Mouse (Mus musculus) stomach, embryonic 15.5 days (tissue): Measurements from ENCODE around the gene Elob. TPM values are rescaled to one million over a fixed set of nuclear protein-coding genes. Genes with fewer than 3 reads are reported as not detected.

ENCODE experiments used
- ATAC-seq: fragments of 200-750 bp; cut with Nextera tagmentation; 2 replicates; pipeline ENCODE4 v1.8.0; 2017; ENCODE audit warnings: low read depth, moderate number of reproducible peaks, moderate TSS enrichment; ENCODE audit not compliant: insufficient read depth, low FRiP score
- H3K27ac ChIP-seq: fragments of 300-500 bp; sonication (generic); 2 replicates; pipeline ENCODE4 v1.5.1; 2015; ENCODE audit warnings: mild to moderate bottlenecking, inconsistent platforms
- H3K27me3 ChIP-seq: fragments of 300-500 bp; sonication (generic); replicated peaks from 2 replicates; pipeline ENCODE4 v1.6.1; 2015; ENCODE audit warnings: inconsistent platforms
- H3K36me3 ChIP-seq: fragments of 300-500 bp; sonication (generic); 2 replicates; pipeline ENCODE4 v1.6.1; 2015; ENCODE audit warnings: inconsistent platforms
- H3K4me1 ChIP-seq: fragments of 300-500 bp; sonication (generic); 2 replicates; pipeline ENCODE4 v1.6.1; 2015; ENCODE audit warnings: inconsistent platforms
- H3K4me2 ChIP-seq: fragments of 300-500 bp; sonication (generic); 2 replicates; pipeline ENCODE4 v1.6.1; 2015; ENCODE audit warnings: mild to moderate bottlenecking, inconsistent platforms
- H3K4me3 ChIP-seq: fragments of 300-500 bp; sonication (generic); replicated peaks from 2 replicates; pipeline ENCODE4 v1.5.1; 2015; ENCODE audit warnings: inconsistent platforms
- H3K9ac ChIP-seq: fragments of 300-500 bp; sonication (generic); 2 replicates; pipeline ENCODE4 v1.6.1; 2015; ENCODE audit warnings: inconsistent platforms
- H3K9me3 ChIP-seq: fragments of 300-500 bp; sonication (generic); 2 replicates; pipeline ENCODE4 v1.6.1; 2016; ENCODE audit warnings: inconsistent platforms
- WGBS: fragments of 180-500 bp; shearing (Covaris S2); methylation state at CpG from one replicate; pipeline ENCODE4 v1.1.7; 2015; 5-methylcytosine and 5-hydroxymethylcytosine counted together
- polyA plus RNA-seq: library from polyadenylated mRNA; unstranded; fragments of >200 nt; fragmentation: Nextera tagmentation; extraction: Ambion mirVana; gene quantifications from 2 replicates; pipeline ENCODE4 v1.2.1, GENCODE M21; 2015

Gene Elob
- polyA plus RNA-seq, 1 experiment from 2014 or later = 1,022 TPM

DNA sequence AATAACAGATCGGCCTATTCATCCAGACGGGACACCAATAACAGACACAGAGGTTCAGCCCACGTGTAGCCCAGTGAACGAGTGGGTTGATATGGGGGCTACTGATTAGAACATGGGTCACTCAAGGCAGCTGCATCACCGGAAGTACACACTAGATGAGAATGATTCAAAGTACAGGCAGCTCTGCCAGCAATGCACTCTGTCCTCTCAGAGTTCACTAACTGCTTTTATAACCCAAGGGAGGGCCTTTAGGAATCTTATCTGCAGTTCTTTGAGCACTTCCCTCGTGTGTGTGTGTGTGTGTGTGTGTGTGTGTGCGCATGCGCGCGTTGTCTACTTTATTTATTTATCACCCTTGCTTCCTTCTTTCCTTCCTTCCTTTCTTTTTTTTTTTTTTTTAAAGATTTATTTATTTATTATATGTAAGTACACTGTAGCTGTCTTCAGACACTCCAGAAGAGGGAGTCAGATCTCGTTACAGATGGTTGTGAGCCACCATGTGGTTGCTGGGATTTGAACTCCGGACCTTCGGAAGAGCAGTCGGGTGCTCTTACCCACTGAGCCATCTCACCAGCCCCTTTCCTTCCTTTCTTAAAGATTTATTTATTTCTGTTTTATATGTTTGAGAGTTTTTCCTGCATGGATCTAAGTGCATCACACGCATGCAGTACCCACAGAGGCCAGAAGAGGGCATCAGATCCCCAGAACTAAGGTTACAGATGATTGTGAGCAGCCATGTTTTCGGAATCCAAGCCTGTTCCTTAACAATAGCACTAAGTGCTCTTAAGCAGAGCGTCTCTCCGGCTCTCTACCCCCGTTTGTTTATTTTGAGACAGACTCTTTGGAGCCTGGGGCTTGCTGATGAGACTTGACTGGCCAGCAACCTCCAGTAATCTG, 22.2 kb upstream of the Elob start:
- Histone ChIP-seq H3K36me3 (no peaks in the 10 kb centered on the region), H3K27ac (no peak overlapping the region), H3K4me2 (no peak overlapping the region), H3K9me3 (no peaks in the 10 kb centered on the region), H3K4me3 (no peak overlapping the region), H3K9ac (no peak overlapping the region), H3K27me3 (no peaks in the 10 kb centered on the region), H3K4me1 (no peaks in the 10 kb centered on the region)
- ATAC-seq = no peak
- 56% methylated on average over 19 of the region's 19 CpGs for WGBS

DNA sequence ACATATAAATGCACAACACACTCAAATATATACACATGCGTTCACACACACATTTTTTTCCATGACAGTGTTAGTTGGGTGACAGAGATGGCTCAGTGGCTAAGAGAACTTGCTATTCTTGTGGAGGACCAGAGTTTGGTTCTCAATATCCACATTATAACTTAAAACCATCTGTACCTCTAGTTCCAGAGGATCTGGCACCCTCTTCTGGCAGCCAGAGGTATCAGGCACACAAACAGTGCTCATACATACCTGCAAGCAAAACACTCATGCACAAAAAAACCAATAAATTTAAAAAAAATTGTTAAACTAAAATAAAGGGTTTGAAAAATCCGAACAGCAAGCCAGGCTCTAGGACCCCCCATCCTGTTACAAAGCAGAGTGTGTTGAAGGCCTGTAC, 21.1 kb upstream of the Elob start:
- Histone ChIP-seq H3K9me3 (no peaks in the 10 kb centered on the region), H3K4me3 (no peak overlapping the region), H3K27me3 (no peaks in the 10 kb centered on the region), H3K9ac (no peak overlapping the region), H3K27ac (no peak overlapping the region), H3K4me1 (no peaks in the 10 kb centered on the region), H3K36me3 (no peaks in the 10 kb centered on the region), H3K4me2 (no peak overlapping the region)
- ATAC-seq = no peak
- WGBS = 54% methylated on average over 2 of the region's 2 CpGs

DNA sequence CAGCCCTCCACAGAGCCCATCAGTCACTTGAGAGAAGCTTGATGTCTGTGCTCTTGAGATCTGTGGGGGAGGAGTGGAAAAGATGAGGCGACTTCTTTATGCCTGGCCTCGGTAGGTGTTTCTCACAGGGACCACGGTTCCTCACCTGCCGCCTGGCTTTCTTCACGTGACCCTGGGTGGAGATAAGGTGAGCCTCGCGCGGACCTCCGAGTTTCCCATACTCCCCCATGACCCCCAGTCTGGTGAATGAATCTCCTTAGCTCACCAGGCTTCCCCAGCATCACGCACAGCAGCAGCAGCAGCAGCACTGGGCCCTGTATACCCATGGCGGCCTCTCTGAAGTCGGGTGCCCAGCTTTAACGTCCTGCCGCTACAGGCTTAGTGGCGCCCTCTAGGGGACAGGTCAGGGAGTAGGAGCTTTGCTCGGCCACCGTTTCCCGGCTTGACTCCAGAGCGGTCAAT, 14.9 kb upstream of the Elob start, which contains the start of the genes Prss32 and Prss41:
TSS of gene Prss32 (plus strand) at position 44 of the 462 bp plus-strand sequence.
TSS of gene Prss41 (minus strand) at position 361 of the 462 bp plus-strand sequence.
- Histone ChIP-seq H3K9ac (no peak within 1 kb of the TSS), H3K4me3 (peak within 1 kb of the TSS; percentile 13; the same call in 1 of the 2 replicates), H3K9me3 (no peaks in the 10 kb centered on the region), H3K27ac (no peak within 1 kb of the TSS), H3K27me3 (no peaks in the 10 kb centered on the region), H3K4me1 (no peaks in the 10 kb centered on the region), H3K36me3 (no peaks in the 10 kb centered on the region), H3K4me2 (peak within 1 kb of the TSS; percentile 36)
- 13% methylated on average over 19 of the region's 19 CpGs for WGBS
- ATAC-seq = peak; percentile 35

DNA sequence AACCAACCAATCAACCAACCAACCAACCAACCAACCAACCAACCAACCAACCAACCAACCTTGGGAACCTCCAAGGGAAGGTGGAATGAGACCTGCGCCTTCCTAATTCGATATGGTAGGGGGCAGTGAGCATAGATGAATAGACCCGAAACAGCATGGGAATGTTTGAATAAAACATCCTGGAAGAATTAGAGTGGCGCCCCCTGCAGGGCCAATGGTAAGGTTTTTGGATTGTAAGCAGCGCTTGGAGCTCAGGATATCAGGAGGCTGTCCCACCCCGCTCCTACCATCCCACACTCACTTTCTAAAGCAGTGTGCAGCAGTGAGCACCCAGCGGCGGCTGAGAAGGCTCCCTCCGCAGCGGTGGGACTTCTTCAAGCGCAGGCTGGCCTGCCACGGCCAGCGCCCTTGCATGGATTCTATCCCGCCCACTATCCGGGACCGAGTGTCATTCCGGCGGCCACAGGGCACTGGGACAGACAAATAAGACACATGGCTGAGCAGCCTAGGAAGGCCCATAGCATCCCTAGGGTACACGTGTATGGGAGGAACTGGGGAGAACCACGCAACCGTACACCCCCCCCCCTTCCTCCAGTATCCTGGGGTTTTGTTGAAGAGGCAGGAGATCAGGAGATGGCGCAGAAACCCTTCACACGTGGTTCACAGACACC, 14.3 kb upstream of the Elob start:
- Histone ChIP-seq H3K27ac (no peak overlapping the region), H3K4me2 (peak overlapping the region; percentile 36), H3K9ac (no peak overlapping the region), H3K27me3 (no peaks in the 10 kb centered on the region), H3K4me3 (no peak overlapping the region; the same call in 1 of the 2 replicates), H3K36me3 (no peaks in the 10 kb centered on the region), H3K9me3 (no peaks in the 10 kb centered on the region), H3K4me1 (no peaks in the 10 kb centered on the region)
- 46% methylated on average over 23 of the region's 23 CpGs for WGBS
- 0 out of 2 replicates have a peak, but pooled peaks have one; percentile 35 for ATAC-seq

DNA sequence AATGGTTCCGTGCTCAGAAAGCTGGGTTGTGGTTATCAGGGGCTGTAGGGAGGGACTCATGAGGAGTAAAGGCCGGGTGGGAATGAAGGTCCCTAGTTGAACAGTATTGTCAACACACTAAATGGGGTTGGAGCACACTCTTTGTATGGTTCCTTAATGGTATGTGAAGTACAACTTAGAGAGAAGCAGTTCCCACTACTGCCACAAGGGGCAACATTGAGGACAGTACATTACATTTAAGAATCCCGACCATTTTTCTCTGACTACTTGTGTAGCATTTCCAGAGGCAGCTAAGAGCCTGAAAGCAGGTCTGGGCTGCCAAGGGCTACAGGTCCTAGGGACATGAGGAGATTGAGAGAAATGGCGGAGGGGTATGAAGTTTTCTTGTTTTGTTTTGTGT, 12.2 kb upstream of the Elob start:
- Histone ChIP-seq H3K4me2 (no peak overlapping the region), H3K4me1 (no peaks in the 10 kb centered on the region), H3K27ac (0 out of 2 replicates have a peak overlapping the region, but pooled peaks have one; percentile 11), H3K27me3 (no peaks in the 10 kb centered on the region), H3K9me3 (no peaks in the 10 kb centered on the region), H3K9ac (no peak overlapping the region), H3K36me3 (no peaks in the 10 kb centered on the region), H3K4me3 (no peak overlapping the region)
- WGBS = 32% methylated on average over 4 of the region's 4 CpGs
- no peak for ATAC-seq

DNA sequence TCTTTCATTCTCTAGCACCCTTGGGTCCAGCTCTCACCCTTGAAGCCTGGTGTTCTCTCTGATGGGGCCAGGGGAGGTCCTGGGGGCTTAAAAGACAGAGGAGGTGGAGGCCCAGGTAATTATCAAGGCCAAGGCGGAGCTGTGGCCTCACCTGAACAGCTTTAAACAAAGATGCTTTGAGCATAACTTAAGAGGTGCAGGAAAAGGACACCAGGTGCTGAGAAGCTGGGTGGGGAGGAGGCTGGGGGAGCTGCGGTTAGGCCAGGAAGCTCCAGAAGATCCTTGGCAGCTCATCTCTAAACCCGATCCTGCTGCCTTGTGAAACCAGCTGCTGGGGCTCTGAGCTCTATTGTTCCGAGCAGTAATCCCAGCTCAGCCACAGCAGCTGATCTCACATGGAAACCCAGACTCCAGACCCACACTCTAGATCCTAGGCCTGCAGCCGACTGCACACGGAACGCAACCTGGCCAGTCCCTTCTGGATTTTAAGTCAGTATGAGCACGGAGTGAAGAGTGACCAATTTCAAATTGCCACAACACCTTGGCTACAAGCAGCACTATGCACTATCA, 7.2 kb upstream of the Elob start, which contains the start of gene Prss33:
TSS of gene Prss33 (minus strand) at position 51 of the 570 bp plus-strand sequence.
- H3K4me3 ChIP-seq = no peak within 1 kb of the TSS
- no peak within 1 kb of the TSS for H3K4me2 ChIP-seq
- ATAC-seq = no peak
- no peaks in the 10 kb centered on the region for H3K9me3 ChIP-seq
- H3K36me3 ChIP-seq = no peaks in the 10 kb centered on the region
- H3K4me1 ChIP-seq = no peaks in the 10 kb centered on the region
- no peak within 1 kb of the TSS for H3K27ac ChIP-seq
- no peak within 1 kb of the TSS for H3K9ac ChIP-seq
- WGBS = 68% methylated on average over 8 of the region's 8 CpGs
- H3K27me3 ChIP-seq = peaks cover 5% of the 10 kb centered on the region

DNA sequence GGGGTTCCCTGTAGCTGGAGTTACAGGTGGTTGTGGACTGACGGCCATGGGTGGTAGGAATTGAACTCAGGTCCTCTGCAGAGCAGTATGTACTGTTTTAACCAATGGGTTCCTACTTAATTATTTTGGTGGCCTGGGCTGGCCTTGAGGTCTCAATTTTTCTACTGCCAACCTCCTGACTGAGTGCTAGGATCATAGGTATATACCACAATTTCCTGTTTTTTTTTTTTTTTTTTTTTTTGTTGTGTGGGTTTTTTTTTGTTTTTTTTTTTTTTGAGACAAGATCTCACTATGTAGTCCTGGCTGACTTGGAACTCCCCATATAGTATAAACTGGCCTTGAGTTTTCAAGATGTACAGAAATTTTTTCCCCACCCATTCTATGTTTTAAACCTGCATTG, 2.3 kb upstream of the Elob start:
- Histone ChIP-seq H3K9ac (no peak overlapping the region), H3K4me3 (no peak overlapping the region), H3K27me3 (peaks cover 5% of the 10 kb centered on the region), H3K27ac (no peak overlapping the region), H3K9me3 (no peaks in the 10 kb centered on the region), H3K36me3 (0 out of 2 replicates have a peak, but pooled peaks cover 2% of the 10 kb centered on the region), H3K4me1 (peaks cover 8% of the 10 kb centered on the region), H3K4me2 (no peak overlapping the region)
- 92% methylated on average over 1 of the region's 1 CpGs for WGBS
- no peak for ATAC-seq

DNA sequence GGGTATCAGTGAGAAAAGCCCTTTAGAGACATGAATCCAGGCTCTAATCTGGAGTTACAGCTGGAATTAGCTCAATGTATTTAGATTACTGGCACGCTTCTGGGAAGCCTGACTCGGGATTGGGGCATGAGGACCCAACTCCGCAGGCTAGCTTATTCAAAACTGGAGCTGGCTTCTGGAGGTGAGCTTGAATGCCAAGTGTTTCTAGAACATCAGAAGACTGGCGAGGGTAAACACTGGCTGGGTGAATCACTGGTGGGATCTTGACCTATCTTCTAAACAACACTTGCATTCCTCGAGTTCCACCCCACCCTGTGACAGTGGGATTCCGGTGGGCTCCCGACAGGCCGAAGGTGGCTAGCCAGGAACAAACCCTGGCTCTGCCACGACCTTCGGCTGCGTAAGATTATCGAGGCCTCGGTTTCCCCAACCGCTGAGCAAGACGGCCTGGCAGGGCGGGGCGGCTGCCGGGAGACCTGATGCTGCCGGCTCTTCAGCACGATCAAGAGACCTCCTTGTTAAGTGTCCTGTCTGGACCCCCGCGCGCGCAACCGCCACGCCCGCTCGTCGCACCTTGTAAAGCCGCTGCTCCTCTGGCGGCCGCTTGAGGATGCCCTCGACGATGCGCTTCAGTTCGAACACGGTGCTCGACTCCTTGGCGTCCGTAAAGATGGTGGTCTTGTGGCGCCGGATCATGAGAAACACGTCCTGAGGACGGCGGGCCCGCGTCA, 500 bp downstream of the Elob start:
- H3K27me3 ChIP-seq = peaks cover 5% of the 10 kb centered on the region; the same call in 1 of the 2 replicates
- under 1% methylated on average over 47 of the region's 47 CpGs for WGBS
- H3K4me3 ChIP-seq = peak overlapping the region; percentile 67
- H3K9ac ChIP-seq = peak overlapping the region; percentile 56
- peaks cover 8% of the 10 kb centered on the region for H3K4me1 ChIP-seq
- H3K9me3 ChIP-seq = no peaks in the 10 kb centered on the region
- H3K27ac ChIP-seq = peak overlapping the region; percentile 82
- peaks cover 27% of the 10 kb centered on the region for H3K36me3 ChIP-seq
- peak overlapping the region; percentile 52 for H3K4me2 ChIP-seq
- peak; percentile 63 for ATAC-seq

DNA sequence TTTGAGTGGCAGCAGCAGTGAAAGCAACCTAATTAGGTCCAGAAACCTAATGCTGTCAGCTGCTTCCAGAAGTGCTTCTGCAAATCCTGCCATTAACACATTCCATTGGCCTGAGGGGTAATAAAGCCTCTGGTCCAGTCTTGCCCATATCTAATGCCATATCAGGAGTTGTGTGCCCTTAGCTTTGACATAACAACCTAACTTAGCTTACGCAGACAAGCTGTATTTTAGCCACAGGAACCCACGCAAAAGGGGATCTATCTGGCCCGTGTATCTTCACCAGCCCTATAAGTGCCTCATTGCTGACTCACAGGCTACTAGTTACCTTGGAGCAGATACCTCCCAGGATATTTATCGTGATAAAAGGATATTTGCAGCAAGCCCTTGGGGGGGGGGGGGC, 3.3 kb downstream of the Elob start:
- Histone ChIP-seq H3K4me2 (no peak overlapping the region), H3K36me3 (peaks cover 55% of the 10 kb centered on the region), H3K4me3 (no peak overlapping the region), H3K27me3 (no peaks in the 10 kb centered on the region), H3K27ac (no peak overlapping the region), H3K4me1 (peaks cover 8% of the 10 kb centered on the region), H3K9me3 (no peaks in the 10 kb centered on the region), H3K9ac (no peak overlapping the region)
- no peak for ATAC-seq
- 85% methylated on average over 4 of the region's 4 CpGs for WGBS

DNA sequence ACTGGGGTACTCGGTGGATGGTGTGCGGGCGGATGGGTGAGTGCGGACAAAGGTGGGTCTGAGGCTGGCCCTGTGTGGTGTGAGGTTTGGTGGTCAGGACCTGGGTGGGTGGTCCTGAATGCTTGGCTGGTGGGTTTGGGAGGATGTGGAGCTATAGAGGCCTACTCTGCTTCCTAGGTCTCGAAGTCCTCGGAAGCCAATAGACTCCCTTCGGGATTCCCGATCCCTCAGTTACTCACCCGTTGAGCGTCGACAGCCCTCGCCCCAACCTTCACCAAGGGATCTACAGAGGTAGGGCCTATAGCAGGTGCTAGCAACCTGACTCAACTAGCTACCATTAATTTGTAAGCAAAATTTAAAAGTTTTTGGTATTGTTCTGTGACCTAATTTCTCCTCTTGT, 5.3 kb downstream of the Elob start:
- 92% methylated on average over 12 of the region's 12 CpGs for WGBS
- Histone ChIP-seq H3K9ac (no peak overlapping the region), H3K27me3 (no peaks in the 10 kb centered on the region), H3K4me1 (peaks cover 8% of the 10 kb centered on the region), H3K9me3 (no peaks in the 10 kb centered on the region), H3K36me3 (peaks cover 75% of the 10 kb centered on the region), H3K27ac (no peak overlapping the region), H3K4me2 (no peak overlapping the region), H3K4me3 (no peak overlapping the region)
- ATAC-seq = no peak

DNA sequence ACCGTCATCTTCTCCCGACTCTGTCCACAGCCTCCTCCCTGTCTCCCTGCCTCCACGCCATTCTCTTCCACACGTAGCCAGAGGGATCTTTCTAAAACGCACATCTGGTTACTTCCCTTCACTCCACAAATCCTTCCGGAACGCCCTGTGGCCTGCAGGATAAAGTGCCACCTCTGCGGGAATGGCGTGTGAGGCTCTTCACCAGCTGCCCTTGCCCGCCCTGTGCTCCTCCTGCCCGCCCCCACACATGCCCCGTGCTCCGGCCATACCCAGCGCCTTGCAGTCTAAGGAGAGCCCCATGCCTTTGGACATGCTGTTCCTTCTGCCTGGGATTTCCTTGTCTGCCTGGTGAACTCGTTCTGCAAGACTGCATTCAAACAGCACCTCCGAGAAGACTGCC, 5.9 kb downstream of the Elob start:
- no peak overlapping the region for H3K4me2 ChIP-seq
- no peaks in the 10 kb centered on the region for H3K27me3 ChIP-seq
- no peak overlapping the region for H3K27ac ChIP-seq
- ATAC-seq = no peak
- no peaks in the 10 kb centered on the region for H3K9me3 ChIP-seq
- no peak overlapping the region for H3K9ac ChIP-seq
- H3K36me3 ChIP-seq = peaks cover 81% of the 10 kb centered on the region
- WGBS = 78% methylated on average over 16 of the region's 16 CpGs
- H3K4me3 ChIP-seq = no peak overlapping the region
- peaks cover 8% of the 10 kb centered on the region for H3K4me1 ChIP-seq
